Mouse (Mus musculus): ENCODE data around the gene Hesx1. TPM values are rescaled to one million over a fixed set of nuclear protein-coding genes. Genes with fewer than 3 reads are reported as not detected.

Gene Hesx1
- polyA plus RNA-seq, 1 experiment: not detected

DNA sequence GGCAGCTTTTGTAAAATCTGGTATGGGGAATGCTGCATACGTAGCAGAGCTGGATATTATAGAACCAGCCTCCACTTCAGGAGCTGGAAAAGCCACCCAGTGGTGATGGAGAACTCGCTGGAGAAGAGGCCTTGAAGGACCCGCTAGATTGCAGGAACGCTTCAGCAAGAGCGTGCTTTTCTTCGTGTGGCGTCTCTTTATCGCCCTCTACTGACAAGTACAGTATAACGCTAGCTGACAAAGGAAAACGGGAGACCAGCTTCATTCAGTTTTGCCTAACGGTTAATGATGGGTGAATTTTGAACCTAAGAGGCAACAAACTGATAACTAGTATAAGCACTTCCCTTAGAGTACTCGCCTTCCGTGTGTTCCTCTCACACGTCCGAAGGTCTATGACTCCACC, 35.6 kb downstream of the Hesx1 start:
- no peak overlapping the region for H3K4me3 ChIP-seq (ENCODE audit: insufficient read depth, low read depth, low read length)
- no peak overlapping the region for H3K27ac ChIP-seq (ENCODE audit: insufficient read depth, low read depth, low read length)
- TF ChIP-seq CTCF (IDR thresholded peaks at IDR 0.05; ENCODE audit: insufficient read depth, low read depth, low read length) (0 out of 2 replicates have a peak, but pooled peaks have one; percentile 17), POLR2A (IDR thresholded peaks at IDR 0.05; ENCODE audit: insufficient read depth, low read depth, low read length) (no peak)
- 2% methylated on average over 15 of the region's 15 CpGs for WGBS
- H3K4me1 ChIP-seq (ENCODE audit: control insufficient read depth, insufficient read depth, low read length): 0 out of 2 replicates have a peak, but pooled peaks cover 3% of the 10 kb centered on the region

DNA sequence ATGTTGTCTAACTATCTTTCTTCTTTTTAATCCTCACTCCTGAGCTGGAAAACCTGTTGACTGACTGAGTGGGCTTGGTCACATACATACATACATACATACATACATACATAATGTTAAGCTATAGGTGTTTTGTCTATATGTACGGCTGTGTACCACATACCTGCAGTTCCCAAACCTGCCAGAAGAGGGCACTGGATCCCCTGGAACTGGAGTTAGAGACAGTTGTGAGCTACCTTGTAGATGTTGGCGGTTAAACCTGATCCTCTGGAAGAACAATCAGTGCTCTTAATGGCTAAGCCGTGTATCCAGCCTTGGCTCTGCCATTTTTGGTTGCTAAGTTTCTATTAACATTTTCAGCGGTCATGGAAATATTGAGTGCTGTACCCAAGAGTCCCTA, 36.9 kb downstream of the Hesx1 start:
- 0 out of 2 replicates have a peak, but pooled peaks cover 3% of the 10 kb centered on the region for H3K4me1 ChIP-seq (ENCODE audit: control insufficient read depth, insufficient read depth, low read length)
- 29% methylated on average over 4 of the region's 4 CpGs for WGBS
- H3K4me3 ChIP-seq (ENCODE audit: insufficient read depth, low read depth, low read length): no peak overlapping the region
- TF ChIP-seq CTCF (IDR thresholded peaks at IDR 0.05; ENCODE audit: insufficient read depth, low read depth, low read length) (no peak), POLR2A (IDR thresholded peaks at IDR 0.05; ENCODE audit: insufficient read depth, low read depth, low read length) (no peak)
- no peak overlapping the region for H3K27ac ChIP-seq (ENCODE audit: insufficient read depth, low read depth, low read length)

DNA sequence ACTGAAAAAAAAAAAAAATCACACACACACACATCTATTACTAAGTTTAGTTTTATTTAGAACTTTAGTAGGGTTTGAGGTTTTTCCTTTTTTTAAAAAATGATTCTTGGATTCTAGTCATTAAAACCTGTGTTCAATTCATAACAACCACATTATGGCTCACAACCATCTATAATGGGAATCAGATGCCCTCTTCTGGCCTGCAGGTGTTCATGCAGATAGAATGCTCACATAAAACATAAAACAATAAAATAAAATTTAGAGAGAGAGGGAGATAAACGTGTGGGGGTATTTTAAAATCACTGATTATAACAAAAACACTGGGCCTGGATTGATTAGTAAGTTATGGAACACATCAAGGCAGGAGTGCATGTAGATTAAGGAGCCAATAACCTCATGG, 43.3 kb downstream of the Hesx1 start:
- WGBS: 89% methylated on average over 1 of the region's 1 CpGs
- H3K4me1 ChIP-seq (ENCODE audit: control insufficient read depth, insufficient read depth, low read length): peaks cover 13% of the 10 kb centered on the region
- H3K4me3 ChIP-seq (ENCODE audit: insufficient read depth, low read depth, low read length): no peak overlapping the region
- no peak for TF ChIP-seq POLR2A (IDR thresholded peaks at IDR 0.05; ENCODE audit: insufficient read depth, low read depth, low read length)
- TF ChIP-seq CTCF (IDR thresholded peaks at IDR 0.05; ENCODE audit: insufficient read depth, low read depth, low read length): no peak
- no peak overlapping the region for H3K27ac ChIP-seq (ENCODE audit: insufficient read depth, low read depth, low read length)

DNA sequence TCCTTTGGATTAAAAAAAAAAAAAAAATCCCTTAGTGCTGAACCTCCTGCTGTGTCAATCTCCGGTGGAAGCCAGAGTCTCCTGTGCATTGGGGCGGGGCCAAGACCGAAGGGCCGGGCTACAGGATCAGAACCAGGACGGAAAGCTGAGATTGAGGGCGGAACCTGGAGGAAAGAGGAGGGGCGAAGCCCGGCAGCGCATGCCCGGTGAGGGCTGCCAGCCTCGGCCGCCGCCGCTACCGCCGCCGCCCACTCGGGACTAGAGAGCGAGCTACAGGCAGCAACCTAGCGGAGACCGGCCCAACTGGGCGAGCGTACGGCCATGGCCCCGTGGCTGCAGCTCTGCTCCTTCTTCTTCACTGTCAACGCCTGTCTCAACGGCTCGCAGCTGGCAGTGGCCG, 44.6 kb downstream of the Hesx1 start, which contains the start of gene Il17rd:
TSS of gene Il17rd (plus strand) at position 159 of the 400 bp plus-strand sequence.
- no peak for TF ChIP-seq CTCF (IDR thresholded peaks at IDR 0.05; ENCODE audit: insufficient read depth, low read depth, low read length)
- no peak for TF ChIP-seq POLR2A (IDR thresholded peaks at IDR 0.05; ENCODE audit: insufficient read depth, low read depth, low read length)
- WGBS: under 1% methylated on average over 28 of the region's 29 CpGs
- H3K4me1 ChIP-seq (ENCODE audit: control insufficient read depth, insufficient read depth, low read length): peaks cover 13% of the 10 kb centered on the region
- peak within 1 kb of the TSS; percentile 88 for H3K4me3 ChIP-seq (ENCODE audit: insufficient read depth, low read depth, low read length)
- H3K27ac ChIP-seq (ENCODE audit: insufficient read depth, low read depth, low read length): no peak within 1 kb of the TSS

DNA sequence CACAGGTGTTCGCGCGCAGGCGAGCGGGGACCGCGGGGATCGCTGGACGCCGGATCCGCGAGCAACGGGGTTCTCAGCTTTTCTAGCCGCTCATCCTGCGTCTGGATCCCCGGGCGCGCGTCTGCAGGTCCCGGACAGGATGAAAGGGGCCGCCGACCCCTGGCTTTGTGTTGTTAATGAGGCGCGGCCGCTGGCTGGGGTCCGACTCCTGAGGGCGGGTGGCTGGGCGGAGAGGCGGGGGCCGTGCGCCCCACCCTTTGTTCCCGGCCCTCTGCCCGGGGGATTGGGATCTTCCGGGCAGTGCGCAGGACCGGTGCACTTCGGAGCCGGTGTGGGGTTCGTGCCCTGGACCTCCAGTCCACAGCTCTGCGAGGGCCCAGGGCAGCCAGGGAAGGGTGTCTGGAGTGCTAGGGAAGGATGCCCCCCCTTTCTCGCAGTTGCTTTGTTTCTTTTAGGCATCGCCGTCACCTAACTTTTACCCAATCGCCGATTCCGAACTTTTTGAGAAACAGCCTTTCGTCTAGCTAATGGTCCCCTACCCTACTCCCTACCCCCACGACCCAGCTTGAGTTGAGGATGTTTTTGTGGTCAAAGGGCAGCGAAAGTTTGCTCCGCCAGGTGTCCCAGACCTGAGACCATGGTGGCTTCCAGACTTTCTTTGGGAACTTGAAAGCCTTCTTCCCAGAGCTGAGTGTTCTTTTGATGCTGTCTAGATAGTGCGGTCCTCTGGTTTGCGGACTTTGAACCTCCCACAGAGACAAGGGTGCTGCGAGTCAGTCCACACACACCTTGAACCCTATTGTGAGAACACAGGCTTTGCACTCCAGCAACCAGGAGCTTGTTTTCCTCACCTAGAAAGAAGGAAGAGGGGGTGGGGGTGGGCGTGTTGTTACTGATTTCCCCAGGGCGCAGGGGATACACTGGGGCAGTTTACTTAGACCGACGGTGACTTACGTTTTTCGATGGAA, 45.3 kb downstream of the Hesx1 start:
- WGBS: 4% methylated on average over 59 of the region's 59 CpGs
- TF ChIP-seq POLR2A (IDR thresholded peaks at IDR 0.05; ENCODE audit: insufficient read depth, low read depth, low read length) (no peak), CTCF (IDR thresholded peaks at IDR 0.05; ENCODE audit: insufficient read depth, low read depth, low read length) (no peak)
- H3K4me3 ChIP-seq (ENCODE audit: insufficient read depth, low read depth, low read length): peak overlapping the region; percentile 88
- peaks cover 13% of the 10 kb centered on the region for H3K4me1 ChIP-seq (ENCODE audit: control insufficient read depth, insufficient read depth, low read length)
- H3K27ac ChIP-seq (ENCODE audit: insufficient read depth, low read depth, low read length): no peak overlapping the region

DNA sequence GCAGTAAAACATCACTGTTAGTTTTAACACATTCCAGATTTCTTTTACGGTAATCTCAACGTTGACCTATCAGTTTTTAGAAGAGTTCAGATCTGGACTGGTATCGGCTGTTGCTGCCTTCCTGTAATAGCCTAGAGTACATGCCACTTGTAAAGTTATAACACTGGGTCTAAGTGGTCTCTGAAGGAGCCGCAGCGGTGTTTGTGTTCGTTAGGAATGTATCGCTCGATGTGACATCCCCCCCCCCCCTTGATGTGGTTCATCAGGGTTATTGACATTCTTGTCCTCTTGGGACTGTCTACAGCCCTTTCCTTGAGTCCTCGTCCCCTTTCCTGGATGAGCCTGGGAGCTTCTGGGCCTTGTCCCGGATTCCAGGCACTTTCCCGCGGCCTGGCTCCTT, 46.2 kb downstream of the Hesx1 start:
- H3K4me3 ChIP-seq (ENCODE audit: insufficient read depth, low read depth, low read length): no peak overlapping the region
- TF ChIP-seq POLR2A (IDR thresholded peaks at IDR 0.05; ENCODE audit: insufficient read depth, low read depth, low read length): no peak
- no peak for TF ChIP-seq CTCF (IDR thresholded peaks at IDR 0.05; ENCODE audit: insufficient read depth, low read depth, low read length)
- 63% methylated on average over 12 of the region's 12 CpGs for WGBS
- no peak overlapping the region for H3K27ac ChIP-seq (ENCODE audit: insufficient read depth, low read depth, low read length)
- H3K4me1 ChIP-seq (ENCODE audit: control insufficient read depth, insufficient read depth, low read length): peaks cover 13% of the 10 kb centered on the region

DNA sequence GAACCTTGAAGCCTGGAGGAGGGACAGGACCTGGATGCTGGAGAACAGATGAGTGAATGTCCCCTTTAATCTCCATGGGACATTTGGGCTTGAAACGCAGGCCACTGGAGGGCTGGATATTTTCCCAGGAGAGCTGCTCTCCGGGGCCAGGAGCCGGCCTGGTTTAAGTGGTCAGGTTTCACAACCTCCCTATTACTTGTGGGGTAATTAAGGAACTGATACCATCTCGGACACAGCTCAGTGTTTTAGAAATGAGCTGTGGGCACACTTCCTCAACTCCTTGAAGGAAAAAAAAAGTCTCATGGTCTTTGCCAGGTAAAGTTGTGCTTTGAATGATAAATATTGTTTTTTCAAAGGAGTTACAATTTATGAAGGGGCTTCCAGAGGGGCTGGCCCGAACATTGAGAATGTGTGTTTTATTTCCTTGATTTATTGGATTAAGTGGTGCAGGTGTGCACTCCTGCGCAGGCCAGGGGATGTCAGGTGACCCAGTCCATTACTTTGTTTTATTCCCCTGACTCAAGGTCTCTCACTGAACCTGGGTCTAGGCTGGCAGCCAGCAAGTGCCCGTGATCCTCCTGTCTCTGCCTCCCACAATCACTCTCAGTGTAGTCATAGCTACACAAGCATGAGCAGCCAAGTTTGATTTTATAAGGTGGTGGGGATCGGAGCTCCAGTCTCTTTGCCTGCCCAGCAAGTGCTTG, 48.2 kb downstream of the Hesx1 start:
- H3K4me1 ChIP-seq (ENCODE audit: control insufficient read depth, insufficient read depth, low read length): peaks cover 13% of the 10 kb centered on the region
- no peak overlapping the region for H3K4me3 ChIP-seq (ENCODE audit: insufficient read depth, low read depth, low read length)
- H3K27ac ChIP-seq (ENCODE audit: insufficient read depth, low read depth, low read length): no peak overlapping the region
- no peak for TF ChIP-seq POLR2A (IDR thresholded peaks at IDR 0.05; ENCODE audit: insufficient read depth, low read depth, low read length)
- no peak for TF ChIP-seq CTCF (IDR thresholded peaks at IDR 0.05; ENCODE audit: insufficient read depth, low read depth, low read length)
- WGBS: 72% methylated on average over 8 of the region's 8 CpGs

DNA sequence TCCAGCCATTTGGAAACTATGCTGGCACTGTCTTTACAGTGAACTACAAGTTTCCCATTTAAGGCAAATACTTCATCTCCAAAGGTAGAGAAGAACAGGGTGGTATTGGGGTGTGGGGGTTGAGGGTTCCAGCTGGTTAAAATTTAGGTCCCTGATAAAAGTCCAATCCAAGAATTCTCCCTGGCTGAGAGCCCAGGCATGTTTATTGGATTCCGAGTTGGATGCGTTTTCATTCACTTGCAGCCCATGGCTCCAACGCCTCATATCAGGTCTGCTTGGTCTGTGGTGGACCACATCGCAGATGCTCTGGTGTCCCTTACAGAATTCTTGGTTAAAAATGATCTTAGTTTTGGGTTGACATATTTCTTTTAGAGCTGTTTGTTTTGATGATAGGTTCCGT, 49.2 kb downstream of the Hesx1 start:
- TF ChIP-seq CTCF (IDR thresholded peaks at IDR 0.05; ENCODE audit: insufficient read depth, low read depth, low read length): no peak
- TF ChIP-seq POLR2A (IDR thresholded peaks at IDR 0.05; ENCODE audit: insufficient read depth, low read depth, low read length): no peak
- Histone ChIP-seq H3K4me1 (ENCODE audit: control insufficient read depth, insufficient read depth, low read length) (peaks cover 13% of the 10 kb centered on the region), H3K27ac (ENCODE audit: insufficient read depth, low read depth, low read length) (no peak overlapping the region), H3K4me3 (ENCODE audit: insufficient read depth, low read depth, low read length) (no peak overlapping the region)
- WGBS: 70% methylated on average over 5 of the region's 5 CpGs
